12 mouse cellular contexts compared by ENCODE assay signal in the genomic region with DNA sequence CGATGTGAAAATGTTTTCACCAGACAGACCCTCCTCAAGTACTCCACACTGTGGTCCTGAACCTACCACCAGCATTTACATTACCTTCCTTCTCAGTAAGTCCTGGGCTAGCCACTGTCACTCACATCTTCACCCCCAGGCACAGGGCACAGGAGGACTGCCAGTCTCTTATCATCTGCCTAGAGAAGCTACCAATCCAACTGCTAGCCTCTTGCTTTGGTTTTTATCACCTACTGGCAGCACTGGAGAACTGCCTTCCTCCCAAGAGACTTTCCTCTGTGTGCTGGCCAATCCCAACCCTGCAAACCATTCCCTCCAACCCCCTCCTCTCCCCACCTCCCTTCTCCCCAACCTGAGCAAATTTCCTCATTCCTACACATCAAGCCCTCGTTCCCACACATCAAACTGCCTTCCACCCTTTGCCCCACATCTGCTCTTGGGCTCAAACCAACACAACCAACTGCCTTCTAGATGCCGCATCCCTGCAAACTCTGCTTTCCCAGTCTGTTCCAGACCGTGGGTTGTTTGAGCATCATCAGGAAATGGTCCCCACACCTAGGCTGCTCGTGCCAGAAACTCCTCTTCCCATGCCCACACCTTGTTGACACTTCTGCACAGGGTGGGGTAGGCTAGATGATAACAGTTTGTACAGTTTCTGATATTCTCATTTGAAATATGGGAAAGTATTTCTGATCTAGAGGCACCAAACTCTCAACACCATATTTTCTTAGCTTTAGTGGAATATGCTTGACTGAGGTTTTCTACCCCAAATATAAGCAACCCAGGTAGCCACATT. TPM values are rescaled to one million over a fixed set of nuclear protein-coding genes. Genes with fewer than 3 reads are reported as not detected.
DNase-seq lines count a peak whose midpoint lies in the region; ATAC-seq and TF ChIP-seq lines count a peak whose summit lies in the region.
"Had no signal": no experiment of that assay in that cellular context is flagged by ENCODE, and none has a peak within 500 bp of the region (broad histone marks: within the 10 kb centered on the region; RNA-seq: fewer than 3 reads in every experiment).

No protein-coding gene starts in this region.

- WGBS in heart, embryonic 13.5 days, result 59% methylated on average over 5 of the region's 5 CpGs
- 54% methylated on average over 5 of the region's 5 CpGs for WGBS in liver, postnatal 0 days (ENCODE audit: insufficient replicate concordance)
- WGBS in kidney, adult 2 months, result 56% methylated on average over 5 of the region's 5 CpGs

- ATAC-seq in heart, embryonic 13.5 days (ENCODE audit: extremely low read depth, insufficient number of reproducible peaks, low FRiP score, low TSS enrichment), result no peak
- ATAC-seq in erythroid progenitor cell, adult 5-6 weeks (replicated peaks; ENCODE audit: low FRiP score, poor library complexity, severe bottlenecking), result peak; percentile 82
- peak; percentile 74 for ATAC-seq in liver, postnatal 0 days

- peak; percentile 80 for TF ChIP-seq EP300 in liver, postnatal 0 days (IDR thresholded peaks at IDR 0.05; ENCODE audit: low read depth)

- H3K27me3 ChIP-seq in heart, embryonic 13.5 days (replicated peaks), result no peaks in the 10 kb centered on the region
- no peaks in the 10 kb centered on the region for H3K27me3 ChIP-seq in liver, postnatal 0 days (ENCODE audit: insufficient read depth, low read length)
- no peaks in the 10 kb centered on the region for H3K27me3 ChIP-seq in kidney, adult 2 months (replicated peaks; ENCODE audit: control insufficient read depth, insufficient read depth, low read length)
- H3K27me3 ChIP-seq: hindbrain, embryonic 12.5 days had no signal

- H3K27ac ChIP-seq in heart, embryonic 13.5 days (replicated peaks), result peak overlapping the region; percentile 14; the same call in 1 of the 2 replicates
- H3K27ac ChIP-seq in liver, postnatal 0 days (ENCODE audit: low read depth), result peak overlapping the region; percentile 78
- H3K27ac ChIP-seq in kidney, adult 2 months (ENCODE audit: insufficient read depth, low read depth, low read length), result no peak overlapping the region
- H3K27ac ChIP-seq: hindbrain, embryonic 12.5 days had no signal

- no peak for DNase-seq in heart, adult 9 months (ENCODE audit: low spot score in 2 of 2)
- DNase-seq in R1 (ENCODE audit: low read depth, low spot score), result peak; percentile 44
- DNase-seq in liver, postnatal 0 days, result peak; percentile 48
- DNase-seq in cerebellum, adult 8-10 months, result no peak
- no peak for DNase-seq in cerebellum, postnatal 36 days
- no peak for DNase-seq in kidney, adult 2 months
- DNase-seq: kidney, adult 9 months; layer of hippocampus, adult 9-11 months; thymus, postnatal 14 days had no signal

- no peaks in the 10 kb centered on the region for H3K9me3 ChIP-seq in heart, embryonic 13.5 days
- no peaks in the 10 kb centered on the region for H3K9me3 ChIP-seq in liver, postnatal 0 days (ENCODE audit: low read length)
- H3K9me3 ChIP-seq: hindbrain, embryonic 12.5 days had no signal

- no peak for TF ChIP-seq POLR2A in kidney, adult 2 months (IDR thresholded peaks at IDR 0.05; ENCODE audit: low read depth, low read length)

- H3K4me3 ChIP-seq in heart, embryonic 13.5 days, result no peak overlapping the region
- no peak overlapping the region for H3K4me3 ChIP-seq in liver, postnatal 0 days (ENCODE audit: low read depth, low read length)
- no peak overlapping the region for H3K4me3 ChIP-seq in kidney, adult 2 months (ENCODE audit: insufficient read depth, low read depth, low read length)
- H3K4me3 ChIP-seq: hindbrain, embryonic 12.5 days had no signal

- no peaks in the 10 kb centered on the region for H3K36me3 ChIP-seq in heart, embryonic 13.5 days
- no peaks in the 10 kb centered on the region for H3K36me3 ChIP-seq in liver, postnatal 0 days (replicated peaks; ENCODE audit: insufficient read depth, low read length)
- no peaks in the 10 kb centered on the region for H3K36me3 ChIP-seq in kidney, adult 2 months (ENCODE audit: control insufficient read depth, insufficient read depth, low read length)
- H3K36me3 ChIP-seq: hindbrain, embryonic 12.5 days had no signal

- 0 out of 2 replicates have a peak overlapping the region, but pooled peaks have one; percentile 41 for H3K9ac ChIP-seq in heart, embryonic 13.5 days
- H3K9ac ChIP-seq in liver, postnatal 0 days (replicated peaks), result no peak overlapping the region; the same call in 1 of the 2 replicates
- H3K9ac ChIP-seq: hindbrain, embryonic 12.5 days had no signal

- TF ChIP-seq CTCF in liver, postnatal 0 days (IDR thresholded peaks at IDR 0.05; ENCODE audit: low read depth), result peak; percentile 66
- no peak for TF ChIP-seq CTCF in kidney, adult 2 months (conservative IDR thresholded peaks at IDR 0.05; ENCODE audit: insufficient read depth, insufficient read length, low read depth, low read length)

- no peak overlapping the region for H3K4me2 ChIP-seq in heart, embryonic 13.5 days
- H3K4me2 ChIP-seq in liver, postnatal 0 days (ENCODE audit: low read depth, low read length), result peak overlapping the region; percentile 64
- H3K4me2 ChIP-seq: hindbrain, embryonic 12.5 days had no signal

- peaks cover 80% of the 10 kb centered on the region for H3K4me1 ChIP-seq in heart, embryonic 13.5 days
- H3K4me1 ChIP-seq in liver, postnatal 0 days (ENCODE audit: insufficient read depth), result peaks cover 53% of the 10 kb centered on the region
- peaks cover 25% of the 10 kb centered on the region for H3K4me1 ChIP-seq in kidney, adult 2 months (ENCODE audit: control insufficient read depth, insufficient read depth, low read length)

RNA-seq across cellular contexts. Expression of a gene that starts 40.6 kb away (rescaled TPM):
- polyA plus RNA-seq in heart, embryonic 13.5 days (2015; fragmentation: Nextera tagmentation; extraction: Ambion mirVana), result 56.8 and 57.8 TPM in 2 replicates
- 80.0 and 81.7 TPM in 2 replicates for total RNA-seq in erythroid progenitor cell, adult 5-6 weeks (2015; ENCODE audit: low replicate concordance)
- 145 and 184 TPM in 2 replicates for total RNA-seq in erythroid progenitor cell, adult 5-6 weeks (2017; ENCODE audit: low replicate concordance)
- polyA plus RNA-seq in liver, postnatal 0 days (2015; fragmentation: Nextera tagmentation; extraction: Ambion mirVana), result 20.6 and 24.3 TPM in 2 replicates
- polyA plus RNA-seq in kidney, adult 2 months (2012; rRNA removed), result 116 and 126 TPM in 2 replicates

Comparison
In these comparisons a context has a peak if more than half of its experiments do, and no peak if none do; other contexts are left out.
1. DNase-seq: peak in R1 (single experiment) and liver, postnatal 0 days (single experiment); none in heart, adult 9 months (0 of 2), cerebellum, adult 8-10 months (single experiment), cerebellum, postnatal 36 days (0 of 2) and kidney, adult 2 months (single experiment).